Mouse (Mus musculus) ES-E14 (cell line): ENCODE data around the gene Ttc22. TPM values are rescaled to one million over a fixed set of nuclear protein-coding genes. Genes with fewer than 3 reads are reported as not detected.

Source experiments
- DNase-seq: peaks from one replicate; pipeline ENCODE4 v3.0.0-alpha.2; 2013; ENCODE audit warnings: low read depth, low spot score
- H3K27ac ChIP-seq: 2 replicates; pipeline ENCODE4 v1.5.1; 2012; ENCODE audit warnings: low read depth, mild to moderate bottlenecking, low read length, moderate library complexity, mixed read lengths; ENCODE audit not compliant: poor library complexity, insufficient read depth, severe bottlenecking
- H3K36me3 ChIP-seq: 2 replicates; pipeline ENCODE4 v1.6.1; 2012; ENCODE audit warnings: mild to moderate bottlenecking, low read length, moderate library complexity, mixed read lengths; ENCODE audit not compliant: control insufficient read depth, poor library complexity, insufficient read depth, severe bottlenecking
- H3K4me1 ChIP-seq, 2 experiments: fragments of 150-350 bp in 1 of 2; sonication (generic) in 1 of 2; 2 replicates each; pipeline ENCODE4 v1.6.1; 2012; ENCODE audit warnings: low read length in 2 of 2, mild to moderate bottlenecking in 1 of 2, mixed read lengths in 1 of 2; ENCODE audit not compliant: control insufficient read depth in 2 of 2, insufficient read depth in 2 of 2, poor library complexity in 1 of 2
- H3K4me3 ChIP-seq, 2 experiments: fragments of 150-350 bp in 1 of 2; sonication (generic) in 1 of 2; 2 replicates each; pipeline ENCODE4 v1.5.1; 2012; ENCODE audit warnings: low read length in 2 of 2, low read depth in 1 of 2, mild to moderate bottlenecking in 1 of 2, mixed read lengths in 1 of 2; ENCODE audit not compliant: insufficient read depth in 1 of 2, poor library complexity in 1 of 2, severe bottlenecking in 1 of 2
- H3K9ac ChIP-seq: 2 replicates; pipeline ENCODE4 v1.6.1; 2012; ENCODE audit warnings: low read depth, mild to moderate bottlenecking, low read length, mixed read lengths; ENCODE audit not compliant: poor library complexity, insufficient read depth, severe bottlenecking
- H3K9me3 ChIP-seq: fragments of 150-350 bp; sonication (generic); 2 replicates; pipeline ENCODE4 v1.6.1; 2012; ENCODE audit warnings: low read depth, mild to moderate bottlenecking, low read length; ENCODE audit not compliant: control insufficient read depth, insufficient read depth
- CHD2 ChIP-seq: IDR thresholded peaks from 2 replicates; pipeline ENCODE4 v1.6.1; 2014; ENCODE audit warnings: mild to moderate bottlenecking, low read depth, low read length, inconsistent platforms
- HCFC1 ChIP-seq: IDR thresholded peaks from 2 replicates; pipeline ENCODE4 v1.6.1; 2012; ENCODE audit warnings: low read length, inconsistent platforms, borderline replicate concordance; ENCODE audit not compliant: insufficient read depth
- MAFK ChIP-seq: IDR thresholded peaks from 2 replicates; pipeline ENCODE4 v1.6.1; 2014; ENCODE audit warnings: mild to moderate bottlenecking, low read depth, low read length, inconsistent platforms; ENCODE audit not compliant: insufficient read depth
- ZC3H11A ChIP-seq: IDR thresholded peaks from 2 replicates; pipeline ENCODE4 v1.6.1; 2012; ENCODE audit warnings: low read depth, mild to moderate bottlenecking, inconsistent platforms, low read length, borderline replicate concordance
- ZNF384 ChIP-seq: IDR thresholded peaks from 2 replicates; pipeline ENCODE4 v1.6.1; 2012; ENCODE audit warnings: low read depth, low read length, inconsistent platforms
- in situ Hi-C, 2 experiments: fragments of 600-800 bp; cut with MboI; formaldehyde crosslinking; loops; one replicate each; pipeline ENCODE4 v1.15.1; 2025; ENCODE audit warnings: low sequenced_read_pairs in 2 of 2, inconsistent platforms in 1 of 2; ENCODE audit not compliant: unreplicated experiment in 2 of 2
- total RNA-seq: library from RNA; depleted of rRNA; stranded (reverse); fragments of 300-350 nt; gene quantifications from 2 replicates; pipeline ENCODE4 v1.2.3, GENCODE M21; 2012

Gene Ttc22
- total RNA-seq, 1 experiment: 0.09 TPM

GRCm38 (mm10) chr4:106613560-106613959 lies 8.7 kb upstream of the Ttc22 start:
- no peaks in the 10 kb centered on the region for H3K36me3 ChIP-seq
- in situ Hi-C loops: loop anchor here in 1 of 2 experiments (10.0 kb wide), 1 partner anchor 101 kb away; no protein-coding TSS in a partner anchor
- no peaks in the 10 kb centered on the region for H3K9me3 ChIP-seq
- H3K27ac ChIP-seq: no peak overlapping the region
- H3K4me3 ChIP-seq: no peak overlapping the region
- H3K4me1 ChIP-seq: peaks cover 2 to 28% of the 10 kb centered on the region in 2 experiments; a peak in 2 of 4 replicates
- peak overlapping the region; percentile 47; the same call in 1 of the 2 replicates for H3K9ac ChIP-seq
- DNase-seq: no peak
- no peak for TF ChIP-seq ZNF384
- peak; percentile 99 for TF ChIP-seq MAFK

GRCm38 (mm10) chr4:106614180-106614797 lies 7.9 kb upstream of the Ttc22 start:
- H3K9me3 ChIP-seq: no peaks in the 10 kb centered on the region
- H3K4me1 ChIP-seq: peaks cover 2 to 28% of the 10 kb centered on the region in 2 experiments; a peak in 2 of 4 replicates
- no peak overlapping the region for H3K27ac ChIP-seq
- H3K9ac ChIP-seq: peak overlapping the region; percentile 47; the same call in 1 of the 2 replicates
- TF ChIP-seq MAFK (0 out of 2 replicates have a peak, but pooled peaks have one; percentile 31), CHD2 (no peak), ZC3H11A (peak; percentile 88)
- in situ Hi-C loops: loop anchor here in 1 of 2 experiments (10.0 kb wide), 1 partner anchor 101 kb away; no protein-coding TSS in a partner anchor
- no peaks in the 10 kb centered on the region for H3K36me3 ChIP-seq
- no peak overlapping the region for H3K4me3 ChIP-seq
- DNase-seq: peak; percentile 70

- TF ChIP-seq ZC3H11A (no peak), HCFC1 (no peak), MAFK (no peak), CHD2 (no peak), ZNF384 (no peak)
- Histone ChIP-seq H3K4me3 (no peak overlapping the region), H3K27ac (no peak overlapping the region), H3K9ac (peak overlapping the region; percentile 33; the same call in 1 of the 2 replicates), H3K4me1 (peaks cover 2 to 28% of the 10 kb centered on the region in 2 experiments; a peak in 2 of 4 replicates), H3K36me3 (no peaks in the 10 kb centered on the region), H3K9me3 (no peaks in the 10 kb centered on the region)
- in situ Hi-C loops: loop anchor here in 1 of 2 experiments (10.0 kb wide), 1 partner anchor 100 kb away; no protein-coding TSS in a partner anchor
- no peak for DNase-seq
These were observed 7.4 kb upstream of the Ttc22 start for GRCm38 (mm10) chr4:106614881-106615280.

GRCm38 (mm10) chr4:106615637-106616036 lies 6.6 kb upstream of the Ttc22 start:
- TF ChIP-seq CHD2 (no peak), ZC3H11A (no peak), ZNF384 (no peak), MAFK (no peak), HCFC1 (no peak)
- no peaks in the 10 kb centered on the region for H3K36me3 ChIP-seq
- H3K9ac ChIP-seq: peak overlapping the region; percentile 69; the same call in 1 of the 2 replicates
- H3K4me1 ChIP-seq: peaks cover 2 to 28% of the 10 kb centered on the region in 2 experiments; a peak in 2 of 4 replicates
- H3K27ac ChIP-seq: no peak overlapping the region
- H3K9me3 ChIP-seq: no peaks in the 10 kb centered on the region
- peak overlapping the region; percentile 11 to 50 for H3K4me3 ChIP-seq
- DNase-seq: peak; percentile 68
- in situ Hi-C loops: loop anchor here in 1 of 2 experiments (10.0 kb wide), 1 partner anchor 99 kb away; no protein-coding TSS in a partner anchor
